21 mouse cellular contexts compared by ENCODE assay signal in genomic region chr4:87611116-87611515, GRCm38 (mm10).
"Had no signal": no experiment of that assay in that cellular context is flagged by ENCODE, and none has a peak within 500 bp of the region (broad histone marks: within the 10 kb centered on the region; RNA-seq: fewer than 3 reads in every experiment).

No protein-coding gene starts in this region.

- DNase-seq: layer of hippocampus, postnatal 36 days; left cerebral cortex, postnatal 4 days; liver, postnatal 0 days; lung, embryonic 14.5 days; retina, postnatal 1 day; right cerebral cortex, postnatal 25 days; spleen, adult 18-20 months; thymus, postnatal 4 days had no signal

- ATAC-seq: intestine, postnatal 0 days; liver, postnatal 0 days; lung, postnatal 0 days; midbrain, embryonic 15.5 days had no signal

- H3K4me2 ChIP-seq: limb, embryonic 12.5 days; limb, embryonic 15.5 days; liver, embryonic 11.5 days; lung, embryonic 14.5 days; midbrain, embryonic 12.5 days; midbrain, embryonic 15.5 days; neural tube, embryonic 13.5 days; stomach, embryonic 15.5 days had no signal

- H3K4me3 ChIP-seq: left cerebral cortex, adult 2 months; limb, embryonic 12.5 days; limb, embryonic 15.5 days; midbrain, embryonic 12.5 days; midbrain, embryonic 15.5 days; myocyte; neural tube, embryonic 13.5 days; stomach, embryonic 15.5 days had no signal

- H3K27me3 ChIP-seq: limb, embryonic 12.5 days; limb, embryonic 15.5 days; midbrain, embryonic 12.5 days; midbrain, embryonic 15.5 days; neural tube, embryonic 13.5 days; stomach, embryonic 15.5 days had no signal

- H3K4me1 ChIP-seq: limb, embryonic 12.5 days; limb, embryonic 15.5 days; midbrain, embryonic 12.5 days; midbrain, embryonic 15.5 days; neural tube, embryonic 13.5 days; stomach, embryonic 15.5 days had no signal

- H3K9ac ChIP-seq: limb, embryonic 12.5 days; limb, embryonic 15.5 days; liver, embryonic 14.5 days; liver, postnatal 0 days; lung, embryonic 14.5 days; midbrain, embryonic 12.5 days; midbrain, embryonic 15.5 days; neural tube, embryonic 13.5 days; stomach, embryonic 15.5 days had no signal

- H3K36me3 ChIP-seq: limb, embryonic 12.5 days; limb, embryonic 15.5 days; midbrain, embryonic 12.5 days; midbrain, embryonic 15.5 days; neural tube, embryonic 13.5 days; stomach, embryonic 15.5 days had no signal

- H3K9me3 ChIP-seq: limb, embryonic 15.5 days; midbrain, embryonic 12.5 days; midbrain, embryonic 15.5 days; neural tube, embryonic 13.5 days; stomach, embryonic 15.5 days had no signal

- H3K27ac ChIP-seq: left cerebral cortex, adult 2 months; limb, embryonic 12.5 days; limb, embryonic 15.5 days; liver, embryonic 14.5 days; macrophage; midbrain, embryonic 12.5 days; midbrain, embryonic 15.5 days; neural tube, embryonic 13.5 days; stomach, embryonic 15.5 days had no signal
